Mouse (Mus musculus) erythroid progenitor cell, adult 5-6 weeks (primary cell): Measurements from ENCODE around the gene Prr5l. TPM values are rescaled to one million over a fixed set of nuclear protein-coding genes. Genes with fewer than 3 reads are reported as not detected.

Experiments
- ATAC-seq: replicated peaks from 2 replicates; pipeline ENCODE4 v1.8.0; 2016; ENCODE audit warnings: moderate number of reproducible peaks, mild to moderate bottlenecking, moderate TSS enrichment, inconsistent platforms; ENCODE audit not compliant: poor library complexity, low FRiP score, severe bottlenecking
- total RNA-seq, 2 experiments: library from RNA; stranded (forward) in 1 of 2; stranded (reverse) in 1 of 2; fragments of 150-400 nt in 1 of 2; fragments of 186-747, 209-891 nt in 1 of 2; gene quantifications; 2 replicates each; pipeline versions ENCODE4 v1.2.3 to v1.2.4; 2015 to 2017; ENCODE audit warnings: low replicate concordance in 2 of 2

The Prr5l gene
- total RNA-seq (2015; ENCODE audit: low replicate concordance) (1.4 TPM in 1 of 2 replicates, not detected in the other), total RNA-seq (2017; ENCODE audit: low replicate concordance) (not detected in 2 replicates)

DNA sequence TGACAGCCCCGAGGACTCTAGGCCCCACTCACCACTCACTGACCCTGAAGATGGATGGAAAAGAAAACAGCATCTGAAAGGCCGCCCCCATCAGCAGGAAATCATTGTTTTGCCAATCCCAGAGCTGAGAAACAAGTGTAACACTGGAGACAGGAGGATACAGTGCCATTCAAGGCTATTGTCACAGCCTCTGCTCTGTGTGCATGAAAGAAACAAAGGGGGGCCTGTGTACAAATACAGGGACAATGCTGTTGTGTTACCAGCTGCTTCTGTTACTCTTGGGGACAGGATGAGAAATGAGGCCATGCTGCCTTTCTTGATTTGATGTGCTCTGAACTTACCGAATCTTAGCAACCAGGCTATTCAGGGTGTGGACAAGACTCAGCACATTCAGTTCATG is at the start of gene Prr5l:
TSS of gene Prr5l (minus strand) at position 30 of the 400 bp plus-strand sequence.
- no peak for ATAC-seq

DNA sequence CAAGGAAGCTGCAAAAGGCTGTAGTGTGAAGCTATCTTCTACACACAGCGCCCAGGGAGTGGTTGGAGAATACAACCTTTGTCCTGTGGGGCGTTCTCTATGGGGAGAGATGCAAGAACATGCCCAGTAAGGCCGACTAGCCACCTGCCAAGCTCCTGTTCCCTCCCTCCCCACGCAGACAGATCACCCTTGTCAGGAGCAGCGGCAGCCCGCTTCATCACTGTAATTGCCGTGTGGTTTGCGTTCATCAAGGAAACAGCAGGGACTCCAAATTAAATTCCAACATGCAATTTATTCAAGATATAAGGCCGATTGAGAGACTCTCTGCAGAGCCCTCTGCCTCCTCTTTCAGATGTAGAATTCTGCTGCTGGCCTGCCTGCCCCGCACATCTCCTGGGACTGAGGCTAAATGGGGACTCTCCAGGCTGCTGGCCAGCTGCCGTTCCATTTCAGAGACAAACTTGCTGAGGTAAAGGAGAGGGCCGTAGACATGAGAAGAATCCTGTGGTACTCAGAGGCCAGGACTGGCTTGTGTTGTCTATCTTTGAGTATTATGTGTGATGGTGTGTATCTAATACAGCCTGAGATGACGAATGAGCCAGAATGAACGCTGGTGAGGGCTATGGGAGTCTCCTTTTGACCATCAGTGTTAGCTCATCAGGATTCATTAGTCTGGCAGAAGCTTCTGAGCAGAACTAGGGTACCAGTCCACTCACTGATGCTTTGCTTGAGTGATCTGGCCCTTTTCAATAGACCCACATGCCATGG is 49.5 kb upstream of the Prr5l start:
- no peak for ATAC-seq

DNA sequence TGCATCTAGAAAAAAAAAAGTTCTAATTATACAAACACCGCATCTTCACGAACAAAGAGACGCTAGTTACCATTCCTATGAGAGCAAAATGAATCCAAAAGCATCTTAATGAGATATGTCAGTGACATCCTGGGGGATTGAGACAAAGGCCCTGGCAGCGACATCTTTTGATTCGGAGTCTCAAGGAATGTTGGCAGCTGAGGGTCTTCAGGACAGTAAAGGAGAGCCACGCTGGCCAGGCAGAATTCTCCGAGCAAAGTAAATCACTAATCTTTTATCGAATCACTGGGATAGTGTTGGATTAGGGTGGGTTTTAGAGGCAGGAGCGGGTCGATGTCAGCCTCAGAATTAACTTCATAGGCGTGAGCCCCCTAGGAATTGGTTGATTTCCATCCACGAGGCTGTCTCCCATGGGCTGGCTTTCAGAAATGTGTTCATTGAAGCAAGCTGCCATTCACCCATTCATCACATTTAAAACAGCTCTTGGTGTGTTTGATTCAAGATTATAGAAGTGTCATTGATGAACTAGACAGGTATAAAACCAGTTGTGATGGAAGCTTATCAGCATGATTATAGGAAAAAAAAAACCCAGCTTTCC is 42.9 kb upstream of the Prr5l start:
- no peak for ATAC-seq

GRCm38 (mm10) chr2:101925183-101925582 is 42.4 kb upstream of the Prr5l start:
- no peak for ATAC-seq

- ATAC-seq = no peak
Observed at GRCm38 (mm10) chr2:101923181-101923580, 40.4 kb upstream of the Prr5l start.

DNA sequence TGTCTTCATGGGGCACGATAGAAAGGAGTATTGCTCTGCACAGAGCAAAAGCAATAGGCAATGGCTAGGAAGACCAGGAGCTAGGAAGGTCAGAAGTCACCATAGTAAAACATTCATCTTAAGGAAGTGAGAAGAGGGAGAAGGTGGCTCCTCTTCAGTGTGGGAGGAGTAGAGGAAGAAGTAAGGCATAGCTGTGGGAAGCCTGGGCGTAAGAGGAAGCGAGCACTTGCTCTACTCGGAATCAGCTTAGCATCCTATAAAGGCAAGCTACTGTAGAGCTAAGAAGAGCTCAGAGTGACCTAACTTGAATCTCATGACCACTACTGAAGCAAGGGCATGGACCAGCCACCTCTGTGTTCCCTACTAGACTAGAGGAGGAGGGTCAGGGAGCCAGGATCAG is 39.5 kb upstream of the Prr5l start:
- no peak for ATAC-seq

GRCm38 (mm10) chr2:101920136-101920554 is 37.3 kb upstream of the Prr5l start:
- no peak for ATAC-seq

GRCm38 (mm10) chr2:101918518-101918917 is 35.7 kb upstream of the Prr5l start:
- ATAC-seq = no peak

DNA sequence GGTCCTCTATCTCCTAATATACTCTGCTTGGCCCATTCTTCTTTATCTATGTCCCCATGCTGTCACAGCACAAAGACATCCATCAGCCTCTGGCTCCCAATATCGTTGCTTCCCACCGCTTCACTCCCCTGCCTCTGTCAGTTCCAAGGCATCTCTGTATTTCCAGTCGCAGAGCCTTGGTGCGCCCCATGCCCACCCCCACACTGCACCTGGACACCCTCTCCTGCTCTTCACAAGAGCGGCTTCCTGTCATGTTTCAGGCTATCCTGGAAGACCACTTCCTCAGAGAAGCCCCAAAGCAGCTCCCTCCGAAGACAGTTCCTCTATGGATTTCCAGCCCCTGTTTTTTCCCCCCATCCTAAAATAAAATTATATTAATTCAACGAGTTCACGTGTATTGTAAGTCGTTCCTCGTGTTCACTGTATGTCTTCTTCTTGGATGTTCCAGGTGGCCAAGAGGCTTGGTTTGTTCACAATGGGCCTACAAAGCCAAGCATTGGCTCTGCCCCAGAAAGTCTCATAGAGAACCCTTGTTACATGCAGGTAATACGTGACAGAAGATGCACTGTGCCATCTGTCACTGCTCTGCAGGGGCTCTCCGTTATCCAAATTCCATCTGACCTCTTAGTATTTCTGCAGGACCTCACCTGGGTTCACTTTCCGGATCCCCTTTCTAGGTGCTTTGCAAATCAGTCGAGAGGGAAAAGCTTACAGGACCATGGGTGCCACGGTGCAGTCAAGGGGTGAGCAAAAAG is 26.7 kb upstream of the Prr5l start:
- no peak for ATAC-seq

DNA sequence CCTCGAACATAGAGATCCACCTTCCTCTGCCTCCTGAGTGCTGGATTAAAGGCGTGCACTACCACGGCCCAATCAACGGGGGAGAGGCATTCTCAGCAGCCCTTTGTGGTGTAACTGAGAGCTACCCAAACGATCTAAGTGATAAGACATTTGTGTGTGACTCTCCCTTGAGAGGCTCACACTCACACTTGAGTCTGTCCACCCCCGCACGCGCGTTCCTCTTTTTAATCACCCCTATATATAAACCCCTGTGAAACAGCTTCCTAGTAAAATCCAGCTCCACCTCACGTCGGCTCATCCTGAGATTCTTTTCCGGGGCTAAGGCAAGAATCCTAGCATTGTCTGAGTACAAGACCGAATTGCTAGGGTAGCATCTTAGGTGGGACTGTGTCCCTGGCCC is 25.9 kb upstream of the Prr5l start:
- no peak for ATAC-seq

DNA sequence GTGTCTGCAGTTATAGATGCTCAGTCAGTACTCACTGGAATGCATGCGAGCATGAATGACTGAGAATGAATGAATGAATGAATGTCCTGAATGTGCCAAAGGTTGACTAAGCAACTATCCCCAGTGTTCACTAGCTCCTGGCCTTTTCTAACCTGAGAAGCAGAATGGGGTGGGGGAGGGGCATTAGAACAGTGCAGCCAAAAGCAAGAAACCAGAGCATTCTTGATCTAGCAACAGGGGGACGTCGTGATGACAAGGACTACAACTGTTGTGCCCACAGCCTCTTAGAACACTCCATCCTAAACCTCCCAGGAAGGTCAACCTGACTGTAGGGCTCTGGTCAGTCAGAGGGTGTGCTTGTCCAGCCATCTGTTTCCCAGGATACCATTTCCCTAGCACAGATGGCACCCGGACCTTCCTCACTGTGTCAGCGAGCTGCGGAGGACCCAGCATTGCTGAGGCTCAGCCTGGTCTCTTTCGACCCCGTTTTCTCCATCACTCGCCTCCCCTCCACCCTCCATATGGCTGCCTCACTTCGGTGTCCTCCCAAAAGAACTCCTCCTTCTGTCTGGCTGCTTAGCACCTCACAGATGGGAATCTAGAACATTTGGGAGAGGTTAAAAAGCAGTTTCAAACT is 24.7 kb upstream of the Prr5l start:
- no peak for ATAC-seq

DNA sequence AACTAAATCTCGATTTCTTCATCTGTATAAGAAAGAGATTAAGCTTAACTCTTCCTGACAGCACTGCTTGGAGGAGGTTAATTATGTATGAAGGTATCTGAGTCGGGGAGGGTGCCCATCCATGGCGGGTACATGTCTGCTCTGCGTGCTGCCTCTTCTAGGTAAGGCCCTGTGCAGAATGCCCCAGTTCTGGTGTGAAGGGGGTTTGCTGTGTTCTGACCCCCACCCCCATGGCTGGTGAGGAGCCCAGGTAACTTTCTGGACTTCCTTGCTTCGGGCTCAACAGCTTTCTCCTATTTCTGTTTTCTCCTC is 23.5 kb upstream of the Prr5l start:
- ATAC-seq = no peak

GRCm38 (mm10) chr2:101905534-101906378 is 22.9 kb upstream of the Prr5l start:
- ATAC-seq = no peak

- ATAC-seq = no peak
Observed at GRCm38 (mm10) chr2:101902196-101902595, 19.4 kb upstream of the Prr5l start.

- ATAC-seq = no peak
Observed at GRCm38 (mm10) chr2:101896425-101897204, 13.8 kb upstream of the Prr5l start.

- ATAC-seq = no peak
Observed at GRCm38 (mm10) chr2:101894126-101894525, 11.3 kb upstream of the Prr5l start.

DNA sequence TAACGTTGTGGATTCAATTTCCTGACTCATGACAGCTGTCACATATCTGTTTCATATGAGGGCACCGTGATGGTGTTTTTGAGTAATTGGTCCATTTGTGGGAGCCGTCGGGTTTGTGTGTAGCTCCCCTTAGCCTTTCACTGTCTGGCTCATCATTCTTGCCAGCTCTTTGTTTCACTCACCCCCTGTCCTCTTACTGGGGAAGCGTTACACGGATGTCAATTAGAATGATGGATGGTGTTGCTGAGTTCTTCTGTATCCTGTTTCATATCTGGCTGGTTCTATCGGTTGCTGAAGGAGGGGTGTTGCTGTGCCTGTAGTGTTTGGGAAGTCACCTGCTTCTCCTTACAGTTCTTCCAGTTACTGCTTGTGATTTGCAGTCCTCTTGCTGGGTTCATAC is 8.3 kb upstream of the Prr5l start:
- no peak for ATAC-seq

DNA sequence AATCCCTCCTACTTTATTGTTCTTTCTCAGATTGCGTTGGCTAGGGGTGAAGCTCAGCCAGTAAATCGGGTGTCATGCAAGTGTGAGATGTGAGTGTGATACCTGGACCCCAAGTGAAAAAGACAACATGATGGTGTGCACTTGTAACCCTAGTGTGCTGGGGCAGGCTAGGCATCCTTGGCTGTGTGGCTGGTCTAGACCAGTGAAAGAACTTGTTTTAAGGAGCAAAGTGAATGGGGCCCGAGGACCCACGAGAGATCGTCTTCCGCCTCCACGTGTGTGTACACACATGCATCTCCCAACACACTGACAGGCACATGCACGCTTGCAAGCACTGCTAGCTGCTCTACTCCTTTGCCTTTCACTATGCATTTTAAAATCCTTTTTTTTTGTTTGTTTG is 6.1 kb upstream of the Prr5l start:
- ATAC-seq = no peak
